Mouse (Mus musculus): ENCODE measurements around the gene Pdha1. TPM values are rescaled to one million over a fixed set of nuclear protein-coding genes. Genes with fewer than 3 reads are reported as not detected.

Gene Pdha1
- polyA plus RNA-seq, 1 experiment: 40.3 TPM

DNA sequence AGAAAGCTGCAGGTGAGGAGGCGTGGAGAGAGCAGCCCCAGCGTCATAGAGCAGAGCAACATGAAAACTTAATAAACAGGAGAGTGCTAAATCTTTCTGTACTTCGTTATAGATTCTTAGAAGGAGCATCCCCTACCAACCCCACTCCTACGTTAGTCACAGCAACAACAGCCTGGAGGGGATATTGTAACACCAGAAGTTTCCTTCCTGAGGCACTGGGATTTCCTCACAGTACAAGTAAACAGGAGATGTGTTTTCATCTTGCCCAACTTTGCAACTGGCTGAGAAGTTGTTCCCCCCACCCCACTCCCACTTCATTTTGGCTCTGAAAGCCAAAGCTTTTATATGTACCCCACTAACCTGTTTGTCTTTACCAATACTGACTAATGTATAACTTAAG, 30.4 kb downstream of the Pdha1 start:
- 44% methylated on average over 4 of the region's 4 CpGs for whole genome bisulfite sequencing
- Histone ChIP-seq H3K4me1 (ENCODE audit: control insufficient read depth, insufficient read depth, low read length) (no peaks in the 10 kb centered on the region; the same call in 1 of the 2 replicates), H3K4me3 (replicated peaks; ENCODE audit: control insufficient read depth, low read depth, low read length) (no peak overlapping the region), H3K27ac (ENCODE audit: control insufficient read depth, insufficient read depth, low read depth, low read length, poor library complexity) (peak overlapping the region; percentile 38; the same call in 1 of the 2 replicates)
- TF ChIP-seq CTCF (IDR thresholded peaks at IDR 0.05; ENCODE audit: control insufficient read depth, insufficient read depth, low read length): no peak
- TF ChIP-seq POLR2A (IDR thresholded peaks at IDR 0.05; ENCODE audit: borderline replicate concordance, control insufficient read depth, low read depth, low read length): no peak

DNA sequence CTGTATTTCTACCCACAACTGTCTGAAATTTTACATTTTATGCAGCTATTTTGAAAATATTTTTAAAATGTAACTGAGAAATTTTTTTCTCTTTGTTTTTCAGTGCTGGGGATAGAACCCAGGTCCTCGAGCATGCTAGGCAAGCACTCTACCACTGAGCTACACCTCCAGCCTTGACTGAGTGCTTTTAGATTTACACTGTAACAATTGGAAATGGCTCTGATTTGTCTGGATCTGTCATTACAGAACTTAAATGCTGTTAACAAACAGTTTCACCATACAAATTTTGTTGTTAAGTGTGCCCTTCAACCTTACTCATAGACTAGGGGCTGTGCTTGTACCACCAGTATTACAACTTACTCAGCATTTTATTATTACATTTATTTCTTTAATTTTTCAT, 46.2 kb downstream of the Pdha1 start:
- TF ChIP-seq POLR2A (IDR thresholded peaks at IDR 0.05; ENCODE audit: borderline replicate concordance, control insufficient read depth, low read depth, low read length): no peak
- TF ChIP-seq CTCF (IDR thresholded peaks at IDR 0.05; ENCODE audit: control insufficient read depth, insufficient read depth, low read length): no peak
- no peak overlapping the region for H3K27ac ChIP-seq (ENCODE audit: control insufficient read depth, insufficient read depth, low read depth, low read length, poor library complexity)
- 65% methylated on average over 1 of the region's 1 CpGs for WGBS
- H3K4me1 ChIP-seq (ENCODE audit: control insufficient read depth, insufficient read depth, low read length): no peaks in the 10 kb centered on the region
- H3K4me3 ChIP-seq (replicated peaks; ENCODE audit: control insufficient read depth, low read depth, low read length): no peak overlapping the region

Other genes with a start within 250 kb of the Pdha1 start
- 3.0 and 6.0 TPM in 2 replicates for gene Map3k15, start 150.0 kb downstream of the Pdha1 start, polyA plus RNA-seq (2011; ENCODE audit: insufficient read depth, insufficient read length, low replicate concordance, missing spikeins)